Mouse (Mus musculus): ENCODE measurements around the gene Itsn2. TPM values are rescaled to one million over a fixed set of nuclear protein-coding genes. Genes with fewer than 3 reads are reported as not detected.
"Not testable (repeated sequence)": the region's sequence is repeated elsewhere in the genome, so short reads cannot be mapped to it uniquely, and the experiment has no call there.

Gene Itsn2
- polyA plus RNA-seq, 1 experiment: 36.3 TPM

- Histone ChIP-seq H3K4me1 (ENCODE audit: control insufficient read depth, insufficient read depth, low read length) (no peaks in the 10 kb centered on the region), H3K4me3 (replicated peaks; ENCODE audit: extremely low read depth, low read depth, low read length) (no peak overlapping the region)
- DNase-seq: no peak
- TF ChIP-seq CTCF (IDR thresholded peaks at IDR 0.05; ENCODE audit: insufficient read depth, low read length) (no peak), POLR2A (IDR thresholded peaks at IDR 0.05; ENCODE audit: borderline replicate concordance, extremely low read depth, low read depth, low read length) (no peak)
- 83% methylated on average over 3 of the region's 3 CpGs for WGBS
Measured at GRCm38 (mm10) chr12:4742183-4742582, 149.7 kb downstream of the Itsn2 start.

GRCm38 (mm10) chr12:4744486-4744885, 152.0 kb downstream of the Itsn2 start:
- no peak for TF ChIP-seq CTCF (IDR thresholded peaks at IDR 0.05; ENCODE audit: insufficient read depth, low read length)
- TF ChIP-seq POLR2A (IDR thresholded peaks at IDR 0.05; ENCODE audit: borderline replicate concordance, extremely low read depth, low read depth, low read length): no peak
- no peak for DNase-seq
- H3K4me3 ChIP-seq (replicated peaks; ENCODE audit: extremely low read depth, low read depth, low read length): no peak overlapping the region
- no peaks in the 10 kb centered on the region for H3K4me1 ChIP-seq (ENCODE audit: control insufficient read depth, insufficient read depth, low read length)
- 83% methylated on average over 10 of the region's 10 CpGs for WGBS

GRCm38 (mm10) chr12:4754451-4754850, 162.0 kb downstream of the Itsn2 start:
- not testable (repeated sequence) for H3K4me1 ChIP-seq (ENCODE audit: control insufficient read depth, insufficient read depth, low read length); H3K4me3 ChIP-seq (replicated peaks; ENCODE audit: extremely low read depth, low read depth, low read length); DNase-seq
- WGBS: 93% methylated on average over 4 of the region's 4 CpGs

DNA sequence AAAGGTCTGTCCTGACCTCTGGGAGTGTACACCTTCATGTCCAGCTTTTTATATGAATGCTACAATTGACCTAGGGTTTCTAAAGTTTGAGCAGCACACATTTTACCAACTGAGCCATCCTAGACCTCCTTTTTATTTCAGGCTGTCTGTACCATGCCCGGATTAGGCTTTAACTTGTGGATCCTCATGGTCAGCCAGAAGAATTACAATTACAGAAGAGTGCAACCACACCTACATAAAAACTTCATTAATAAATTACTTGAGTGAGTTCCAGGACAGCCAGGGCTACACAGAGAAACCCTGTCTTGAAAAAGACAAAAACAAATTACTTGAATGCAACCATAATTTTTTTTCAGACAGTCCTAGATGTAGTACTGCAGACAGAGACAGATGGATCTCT, 164.6 kb downstream of the Itsn2 start:
- Histone ChIP-seq H3K4me3 (replicated peaks; ENCODE audit: extremely low read depth, low read depth, low read length) (no peak overlapping the region), H3K4me1 (ENCODE audit: control insufficient read depth, insufficient read depth, low read length) (no peaks in the 10 kb centered on the region)
- TF ChIP-seq CTCF (IDR thresholded peaks at IDR 0.05; ENCODE audit: insufficient read depth, low read length) (no peak), POLR2A (IDR thresholded peaks at IDR 0.05; ENCODE audit: borderline replicate concordance, extremely low read depth, low read depth, low read length) (no peak)
- no peak for DNase-seq
- 77% methylated on average over 1 of the region's 1 CpGs for WGBS

Other genes starting within 250 kb of the Itsn2 start
- 27.8 and 29.2 TPM in 2 replicates for gene Ncoa1, start 115.5 kb upstream of the Itsn2 start, polyA plus RNA-seq (2012; rRNA removed)
- gene Gm3625, start 289 bp downstream of the Itsn2 start, polyA plus RNA-seq (2012; rRNA removed): not detected in 2 replicates
- gene Fam228a, start 145.8 kb downstream of the Itsn2 start, polyA plus RNA-seq (2012; rRNA removed): not detected in 2 replicates
- gene Pfn4, start 176.4 kb downstream of the Itsn2 start, polyA plus RNA-seq (2012; rRNA removed): 0.08 and 0.10 TPM in 2 replicates
- gene Fam228b, start 176.6 kb downstream of the Itsn2 start, polyA plus RNA-seq (2012; rRNA removed): 0.12 and 0.72 TPM in 2 replicates
- 33.4 and 60.8 TPM in 2 replicates for gene Sf3b6, start 224.9 kb downstream of the Itsn2 start, polyA plus RNA-seq (2012; rRNA removed)
- 11.3 and 14.4 TPM in 2 replicates for gene Fkbp1b, start 249.0 kb downstream of the Itsn2 start, polyA plus RNA-seq (2012; rRNA removed)

Data from lung, adult 2 months (tissue).